Mouse (Mus musculus) embryonic facial prominence, embryonic 13.5 days (tissue): ENCODE results near the gene Dhx9. TPM values are rescaled to one million over a fixed set of nuclear protein-coding genes. Genes with fewer than 3 reads are reported as not detected.

Experiments used
- ATAC-seq: fragments of 200-750 bp; cut with Nextera tagmentation; 2 replicates; pipeline ENCODE4 v1.8.0; 2017; ENCODE audit warnings: low read depth; ENCODE audit not compliant: insufficient number of reproducible peaks, insufficient read depth, low FRiP score, low TSS enrichment
- H3K27ac ChIP-seq: fragments of 300-500 bp; sonication (generic); 2 replicates; pipeline ENCODE4 v1.5.1; 2015; ENCODE audit warnings: moderate library complexity, mild to moderate bottlenecking, inconsistent platforms
- H3K27me3 ChIP-seq: fragments of 300-500 bp; sonication (generic); 2 replicates; pipeline ENCODE4 v1.6.1; 2015; ENCODE audit warnings: mild to moderate bottlenecking, inconsistent platforms
- H3K36me3 ChIP-seq: fragments of 300-500 bp; sonication (generic); 2 replicates; pipeline ENCODE4 v1.6.1; 2015; ENCODE audit warnings: mild to moderate bottlenecking, inconsistent platforms
- H3K4me1 ChIP-seq: fragments of 300-500 bp; sonication (generic); 2 replicates; pipeline ENCODE4 v1.6.1; 2015; ENCODE audit warnings: inconsistent platforms
- H3K4me2 ChIP-seq: fragments of 300-500 bp; sonication (generic); 2 replicates; pipeline ENCODE4 v1.6.1; 2015; ENCODE audit warnings: moderate library complexity, mild to moderate bottlenecking, inconsistent platforms
- H3K4me3 ChIP-seq: fragments of 300-500 bp; sonication (generic); 2 replicates; pipeline ENCODE4 v1.5.1; 2015; ENCODE audit warnings: mild to moderate bottlenecking, inconsistent platforms
- H3K9ac ChIP-seq: fragments of 300-500 bp; sonication (generic); 2 replicates; pipeline ENCODE4 v1.6.1; 2015; ENCODE audit warnings: mild to moderate bottlenecking, inconsistent platforms
- H3K9me3 ChIP-seq: fragments of 300-500 bp; sonication (generic); 2 replicates; pipeline ENCODE4 v1.6.1; 2016; ENCODE audit warnings: inconsistent platforms
- WGBS: fragments of 180-500 bp; shearing (Covaris S2); methylation state at CpG from one replicate; pipeline ENCODE4 v1.1.7; 2015; ENCODE audit warnings: mixed read lengths; 5-methylcytosine and 5-hydroxymethylcytosine counted together
- polyA plus RNA-seq: library from polyadenylated mRNA; unstranded; fragments of >200 nt; fragmentation: Nextera tagmentation; extraction: Ambion mirVana; gene quantifications from 2 replicates; pipeline ENCODE4 v1.2.1, GENCODE M21; 2015

Gene Dhx9
- polyA plus RNA-seq, 1 experiment from 2014 or later: 49.0 TPM

- Histone ChIP-seq H3K36me3 (peaks cover 26% of the 10 kb centered on the region), H3K9me3 (no peaks in the 10 kb centered on the region), H3K4me3 (peak overlapping the region; percentile 99), H3K27me3 (no peaks in the 10 kb centered on the region), H3K4me2 (peak overlapping the region; percentile 83), H3K9ac (peak overlapping the region; percentile 51; the same call in 1 of the 2 replicates), H3K27ac (no peak overlapping the region), H3K4me1 (peaks cover 24% of the 10 kb centered on the region)
- WGBS: 50% methylated on average over 2 of the region's 2 CpGs
- no peak for ATAC-seq
Measured at GRCm38 (mm10) chr1:153485201-153485796, 2.2 kb downstream of the Dhx9 start.

- peaks cover 22% of the 10 kb centered on the region for H3K4me1 ChIP-seq
- H3K27me3 ChIP-seq: no peaks in the 10 kb centered on the region
- ATAC-seq: no peak
- no peak overlapping the region for H3K27ac ChIP-seq
- H3K9ac ChIP-seq: no peak overlapping the region
- no peak overlapping the region for H3K4me2 ChIP-seq
- 84% methylated on average over 1 of the region's 1 CpGs for WGBS
- peaks cover 66% of the 10 kb centered on the region for H3K36me3 ChIP-seq
- no peaks in the 10 kb centered on the region for H3K9me3 ChIP-seq
- no peak overlapping the region for H3K4me3 ChIP-seq
Measured at GRCm38 (mm10) chr1:153481025-153481412, 6.4 kb downstream of the Dhx9 start.

GRCm38 (mm10) chr1:153480386-153481024 is 7.0 kb downstream of the Dhx9 start:
- no peaks in the 10 kb centered on the region for H3K27me3 ChIP-seq
- no peak for ATAC-seq
- H3K9ac ChIP-seq: no peak overlapping the region
- H3K4me2 ChIP-seq: no peak overlapping the region
- no peak overlapping the region for H3K27ac ChIP-seq
- no peak overlapping the region for H3K4me3 ChIP-seq
- peaks cover 68% of the 10 kb centered on the region for H3K36me3 ChIP-seq
- peaks cover 20% of the 10 kb centered on the region for H3K4me1 ChIP-seq
- no peaks in the 10 kb centered on the region for H3K9me3 ChIP-seq
- WGBS: 58% methylated on average over 1 of the region's 1 CpGs

GRCm38 (mm10) chr1:153479296-153479695 is 8.2 kb downstream of the Dhx9 start:
- H3K9ac ChIP-seq: no peak overlapping the region
- no peak for ATAC-seq
- WGBS: 88% methylated on average over 1 of the region's 1 CpGs
- no peaks in the 10 kb centered on the region for H3K9me3 ChIP-seq
- H3K36me3 ChIP-seq: peaks cover 78% of the 10 kb centered on the region
- peaks cover 7% of the 10 kb centered on the region for H3K4me1 ChIP-seq
- H3K4me3 ChIP-seq: no peak overlapping the region
- no peak overlapping the region for H3K4me2 ChIP-seq
- H3K27ac ChIP-seq: no peak overlapping the region
- H3K27me3 ChIP-seq: no peaks in the 10 kb centered on the region

- no peak overlapping the region for H3K4me2 ChIP-seq
- WGBS: 86% methylated on average over 1 of the region's 1 CpGs
- peaks cover 80% of the 10 kb centered on the region for H3K36me3 ChIP-seq
- no peaks in the 10 kb centered on the region for H3K4me1 ChIP-seq
- no peaks in the 10 kb centered on the region for H3K27me3 ChIP-seq
- H3K4me3 ChIP-seq: no peak overlapping the region
- no peaks in the 10 kb centered on the region for H3K9me3 ChIP-seq
- no peak for ATAC-seq
- H3K27ac ChIP-seq: no peak overlapping the region
- no peak overlapping the region for H3K9ac ChIP-seq
Measured at GRCm38 (mm10) chr1:153461796-153462195, 25.7 kb downstream of the Dhx9 start.

GRCm38 (mm10) chr1:153456137-153456536 is 31.3 kb downstream of the Dhx9 start:
- no peak overlapping the region for H3K9ac ChIP-seq
- no peak overlapping the region for H3K4me2 ChIP-seq
- no peaks in the 10 kb centered on the region for H3K9me3 ChIP-seq
- WGBS: 83% methylated on average over 5 of the region's 5 CpGs
- no peaks in the 10 kb centered on the region for H3K4me1 ChIP-seq
- no peaks in the 10 kb centered on the region for H3K27me3 ChIP-seq
- no peak overlapping the region for H3K27ac ChIP-seq
- ATAC-seq: no peak
- H3K36me3 ChIP-seq: peaks cover 81% of the 10 kb centered on the region
- no peak overlapping the region for H3K4me3 ChIP-seq

GRCm38 (mm10) chr1:153453146-153453642 is 34.3 kb downstream of the Dhx9 start:
- WGBS: 88% methylated on average over 3 of the region's 3 CpGs
- no peaks in the 10 kb centered on the region for H3K9me3 ChIP-seq
- no peaks in the 10 kb centered on the region for H3K27me3 ChIP-seq
- H3K4me1 ChIP-seq: no peaks in the 10 kb centered on the region
- H3K4me2 ChIP-seq: no peak overlapping the region
- H3K36me3 ChIP-seq: peaks cover 64% of the 10 kb centered on the region
- H3K9ac ChIP-seq: no peak overlapping the region
- ATAC-seq: no peak
- H3K27ac ChIP-seq: no peak overlapping the region
- H3K4me3 ChIP-seq: no peak overlapping the region

GRCm38 (mm10) chr1:153451237-153452154 is 36.0 kb downstream of the Dhx9 start:
- Histone ChIP-seq H3K4me1 (no peaks in the 10 kb centered on the region), H3K4me3 (no peak overlapping the region), H3K4me2 (no peak overlapping the region), H3K9ac (no peak overlapping the region), H3K27me3 (no peaks in the 10 kb centered on the region), H3K9me3 (no peaks in the 10 kb centered on the region), H3K36me3 (peaks cover 55% of the 10 kb centered on the region), H3K27ac (no peak overlapping the region)
- no peak for ATAC-seq
- WGBS: 67% methylated on average over 10 of the region's 10 CpGs

- no peak overlapping the region for H3K27ac ChIP-seq
- no peaks in the 10 kb centered on the region for H3K9me3 ChIP-seq
- 96% methylated on average over 20 of the region's 20 CpGs for WGBS
- H3K36me3 ChIP-seq: peaks cover 16% of the 10 kb centered on the region
- H3K4me1 ChIP-seq: no peaks in the 10 kb centered on the region
- no peak for ATAC-seq
- no peak overlapping the region for H3K4me2 ChIP-seq
- no peak overlapping the region for H3K9ac ChIP-seq
- no peak overlapping the region for H3K4me3 ChIP-seq
- H3K27me3 ChIP-seq: no peaks in the 10 kb centered on the region
Measured at GRCm38 (mm10) chr1:153446120-153446831, 41.2 kb downstream of the Dhx9 start.

GRCm38 (mm10) chr1:153443632-153444031 is 43.8 kb downstream of the Dhx9 start:
- 50% methylated on average over 4 of the region's 4 CpGs for WGBS
- no peak for ATAC-seq
- Histone ChIP-seq H3K4me1 (no peaks in the 10 kb centered on the region), H3K27me3 (no peaks in the 10 kb centered on the region), H3K9me3 (no peaks in the 10 kb centered on the region), H3K4me3 (no peak overlapping the region), H3K27ac (no peak overlapping the region), H3K9ac (no peak overlapping the region), H3K4me2 (no peak overlapping the region), H3K36me3 (peaks cover 5% of the 10 kb centered on the region)

- H3K9me3 ChIP-seq: no peaks in the 10 kb centered on the region
- H3K9ac ChIP-seq: no peak overlapping the region
- H3K4me1 ChIP-seq: no peaks in the 10 kb centered on the region
- H3K4me3 ChIP-seq: no peak overlapping the region
- H3K27ac ChIP-seq: no peak overlapping the region
- no peak overlapping the region for H3K4me2 ChIP-seq
- ATAC-seq: no peak
- 71% methylated on average over 1 of the region's 1 CpGs for WGBS
- peaks cover 5% of the 10 kb centered on the region for H3K36me3 ChIP-seq
- H3K27me3 ChIP-seq: no peaks in the 10 kb centered on the region
Measured at GRCm38 (mm10) chr1:153443019-153443418, 44.4 kb downstream of the Dhx9 start.
